Mouse (Mus musculus): Measurements from ENCODE around the gene Ercc2. TPM values are rescaled to one million over a fixed set of nuclear protein-coding genes. Genes with fewer than 3 reads are reported as not detected.

The Ercc2 gene
- total RNA-seq, 1 experiment from 2014 or later = 42.9 TPM

DNA sequence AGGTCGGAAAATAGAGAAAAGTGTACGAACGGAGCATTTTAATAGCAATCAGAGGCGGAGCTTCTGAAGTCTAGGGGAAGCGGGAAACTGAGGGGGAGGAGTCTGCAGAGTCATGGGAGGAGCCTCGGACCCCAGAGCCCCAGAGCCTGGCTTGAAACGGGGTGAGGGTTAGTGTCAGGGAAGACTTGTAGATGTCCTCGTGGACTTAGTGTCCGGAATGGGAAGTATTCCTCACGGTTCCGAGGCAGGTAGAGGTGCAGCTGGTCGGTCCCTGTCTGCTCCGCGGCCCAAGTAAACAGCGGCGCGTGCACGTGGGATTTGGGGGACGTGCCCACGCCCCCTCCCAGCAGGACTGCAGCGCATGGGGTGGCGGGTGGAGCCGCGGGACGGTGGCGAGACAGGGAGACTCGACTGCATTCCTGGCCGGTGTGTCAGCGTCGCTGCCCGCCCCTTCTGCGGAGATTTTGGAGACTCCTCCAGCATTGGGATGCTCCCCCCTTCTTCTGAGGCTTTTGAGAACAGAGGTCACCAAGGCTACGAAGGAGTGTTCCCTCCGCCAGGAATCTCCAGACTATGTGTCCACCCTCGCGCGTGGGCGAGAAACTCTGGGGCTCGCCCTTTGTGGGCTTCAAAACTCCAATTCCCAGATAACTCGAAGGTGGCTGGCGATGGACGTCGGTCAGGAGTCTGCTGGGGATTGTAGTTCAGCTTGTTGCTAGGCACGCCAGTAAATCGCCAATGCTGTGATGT is 21.7 kb upstream of the Ercc2 start:
- DNase-seq = peak; percentile 77

DNA sequence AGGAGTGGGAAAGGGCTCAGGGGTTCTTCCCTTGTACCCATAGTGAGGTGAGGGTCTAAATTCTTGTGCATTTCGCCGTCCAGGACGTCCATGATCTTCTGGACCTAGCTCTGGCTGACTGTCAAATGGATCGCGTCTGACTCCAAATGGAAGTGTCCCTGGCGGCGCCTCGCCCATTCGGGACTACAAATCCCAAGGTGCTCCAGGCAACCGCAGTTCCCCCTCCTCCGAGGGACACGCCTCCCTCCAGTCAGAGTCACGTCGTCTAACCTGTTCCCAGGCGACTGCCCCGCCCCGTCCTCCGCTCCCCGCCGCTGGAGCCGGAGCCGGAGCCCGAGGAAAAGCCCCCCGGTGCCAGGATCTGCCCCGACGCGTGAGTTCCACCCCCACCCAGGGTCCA is 20.9 kb upstream of the Ercc2 start:
- DNase-seq = peak; percentile 88

DNA sequence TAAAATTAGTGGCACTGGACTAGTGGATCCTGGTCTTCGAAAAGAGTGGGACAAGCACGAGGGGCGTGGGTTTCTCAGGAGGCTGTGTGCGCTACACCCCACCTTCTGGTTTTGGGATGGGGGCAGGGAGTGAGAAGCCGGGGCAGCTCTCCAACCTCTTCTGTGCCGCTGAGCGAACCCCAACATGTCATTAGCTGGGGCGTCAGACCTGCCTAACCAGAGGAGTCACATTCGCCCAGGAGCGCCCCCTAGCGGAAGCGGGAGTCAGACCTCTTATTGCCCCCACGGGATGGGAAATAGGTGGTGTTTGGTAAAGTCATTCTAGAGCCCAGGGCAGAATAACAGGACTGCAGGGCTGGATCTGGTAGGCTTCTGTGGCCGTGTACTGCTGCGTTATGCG is 20.1 kb upstream of the Ercc2 start:
- peak; percentile 86 for DNase-seq

DNA sequence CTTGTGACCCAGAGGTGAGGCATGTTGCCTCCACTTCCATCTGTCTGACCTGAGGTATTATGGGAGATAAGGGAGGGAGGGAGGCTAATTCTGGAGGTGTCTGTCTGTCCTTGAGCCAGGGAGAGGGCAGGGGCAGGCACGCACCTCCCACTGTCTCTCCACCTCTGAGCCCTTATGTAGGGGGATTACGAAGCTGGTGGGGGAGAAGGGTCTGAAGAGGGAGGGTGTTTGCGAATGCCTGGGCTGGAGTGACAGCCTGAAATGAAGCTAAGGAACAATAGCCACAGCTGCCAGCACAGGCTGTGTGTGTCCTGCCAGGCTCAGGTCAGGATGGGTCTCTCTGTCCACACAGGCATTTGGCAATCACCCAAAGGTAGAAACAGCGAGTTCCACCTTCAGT is 19.5 kb upstream of the Ercc2 start:
- DNase-seq = no peak

DNA sequence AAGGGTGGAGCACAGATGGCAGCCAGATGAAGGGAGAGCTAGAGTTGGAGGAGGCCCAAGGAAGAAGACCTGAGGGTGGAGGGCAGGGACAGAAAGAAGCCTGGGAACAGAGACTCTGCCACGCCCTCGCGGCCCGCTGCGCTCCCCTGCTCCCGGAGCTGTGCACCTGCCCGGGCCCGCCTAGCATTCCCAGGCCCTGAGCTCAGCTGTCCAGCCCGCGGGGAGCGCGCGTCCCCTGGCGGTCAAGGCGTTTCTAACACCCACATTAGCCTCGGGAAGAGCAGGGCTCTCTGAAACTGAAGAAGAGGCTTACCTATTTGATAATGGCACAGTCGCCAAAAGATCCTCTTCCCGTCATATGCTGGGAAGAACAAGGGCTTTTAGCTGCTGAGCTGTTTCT is 17.9 kb upstream of the Ercc2 start:
- peak; percentile 77 for DNase-seq

DNA sequence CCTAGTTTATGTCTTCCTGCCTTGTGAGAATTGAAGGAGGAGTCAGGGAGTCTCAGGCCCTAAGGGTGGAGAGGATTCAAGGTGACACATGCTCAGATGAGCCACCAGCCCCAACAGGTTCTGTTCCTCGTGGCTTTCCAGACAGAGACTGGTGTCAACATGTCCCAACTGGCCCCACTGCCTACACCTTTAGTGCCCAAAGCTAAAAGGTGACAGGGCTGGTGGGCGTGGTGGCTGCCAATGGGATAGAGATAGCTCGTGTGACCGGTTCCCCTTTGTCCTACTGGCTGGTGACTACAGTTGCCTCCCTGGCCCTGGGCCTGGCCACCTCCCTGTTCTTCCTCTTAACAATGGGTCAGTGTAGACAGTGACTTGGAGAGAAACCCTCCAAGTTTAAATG is 16.4 kb upstream of the Ercc2 start:
- no peak for DNase-seq

DNA sequence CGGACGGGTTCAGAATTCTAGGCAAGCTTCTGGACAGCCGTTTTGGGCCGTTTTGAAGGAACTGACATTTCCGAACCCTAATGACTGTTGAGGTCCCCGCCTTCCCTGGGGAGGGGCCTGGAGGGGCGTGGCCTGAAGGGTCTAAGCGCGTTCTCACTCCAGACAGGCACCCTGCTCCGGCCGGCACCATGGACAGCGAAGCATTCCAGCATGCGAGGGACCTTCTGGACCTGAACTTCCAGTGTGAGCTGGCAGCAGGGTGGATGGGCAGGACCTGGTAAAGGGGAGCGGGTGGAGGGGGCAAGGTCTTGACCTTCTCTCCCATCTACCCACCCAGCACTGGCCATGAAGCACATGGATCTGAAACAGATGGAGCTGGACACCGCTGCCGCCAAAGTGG is 13.4 kb upstream of the Ercc2 start:
- DNase-seq = peak; percentile 74

DNA sequence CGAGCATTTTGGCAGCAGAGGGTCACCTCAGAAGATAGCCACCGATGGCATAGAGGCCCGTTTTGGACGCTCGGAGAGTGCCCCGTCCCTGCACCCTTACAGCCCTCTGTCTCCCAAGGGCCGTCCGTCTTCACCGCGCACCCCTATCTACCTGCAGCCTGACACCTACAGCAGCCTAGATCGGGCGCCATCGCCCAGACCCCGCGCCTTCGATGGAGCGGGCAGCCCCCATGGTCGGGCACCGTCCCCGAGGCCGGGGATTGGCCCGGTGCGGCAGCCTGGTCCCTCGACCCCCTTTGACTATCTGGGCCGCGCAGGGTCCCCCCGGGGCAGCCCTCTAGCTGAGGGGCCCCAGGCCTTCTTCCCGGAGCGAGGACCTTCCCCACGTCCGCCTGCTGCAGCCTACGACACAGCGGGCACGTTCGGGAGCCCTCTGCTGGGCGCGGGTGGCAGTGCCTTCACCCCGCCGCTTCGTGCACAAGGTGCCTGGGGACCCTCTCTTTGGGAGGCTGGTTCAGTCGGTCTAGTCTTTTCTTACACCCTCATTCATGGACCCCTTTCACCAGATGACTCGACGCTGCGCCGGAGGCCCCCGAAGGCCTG is 11.9 kb upstream of the Ercc2 start:
- DNase-seq = peak; percentile 68

DNA sequence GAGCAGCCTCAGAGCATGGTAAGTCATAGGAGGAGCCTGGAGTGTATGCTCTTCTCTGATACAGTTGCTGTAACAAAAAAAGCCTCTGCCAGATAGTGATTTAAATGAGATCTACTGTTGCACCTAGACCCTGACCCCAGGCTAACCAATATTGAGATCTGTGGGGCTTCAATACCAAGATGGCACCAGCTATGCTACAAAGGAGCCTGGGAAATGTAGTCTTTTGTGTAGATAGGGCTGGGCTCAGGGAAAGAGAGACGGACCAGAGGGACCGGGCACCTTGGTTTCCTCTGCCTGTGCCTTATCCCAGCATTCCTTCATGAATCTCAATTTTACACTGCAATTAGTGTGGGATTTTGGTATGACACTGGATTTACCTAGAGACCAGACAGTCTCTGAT is 8.4 kb upstream of the Ercc2 start:
- DNase-seq = no peak

DNA sequence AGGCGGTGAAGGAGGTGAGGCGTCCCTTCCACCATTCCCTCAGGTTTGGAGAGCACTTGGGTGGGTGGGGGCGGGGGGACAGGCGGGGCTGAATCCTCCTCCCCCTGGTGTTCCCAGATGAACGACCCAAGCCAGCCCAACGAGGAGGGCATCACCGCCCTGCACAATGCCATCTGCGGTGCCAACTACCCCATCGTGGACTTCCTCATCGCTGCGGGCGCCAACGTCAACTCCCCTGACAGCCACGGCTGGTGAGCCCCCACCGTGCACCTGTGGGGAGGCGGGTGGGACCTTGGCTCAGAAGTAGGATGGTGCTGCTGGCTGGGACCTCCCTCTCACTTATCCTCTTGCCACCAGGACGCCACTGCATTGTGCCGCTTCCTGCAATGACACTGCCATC is 6.4 kb upstream of the Ercc2 start:
- DNase-seq = no peak

DNA sequence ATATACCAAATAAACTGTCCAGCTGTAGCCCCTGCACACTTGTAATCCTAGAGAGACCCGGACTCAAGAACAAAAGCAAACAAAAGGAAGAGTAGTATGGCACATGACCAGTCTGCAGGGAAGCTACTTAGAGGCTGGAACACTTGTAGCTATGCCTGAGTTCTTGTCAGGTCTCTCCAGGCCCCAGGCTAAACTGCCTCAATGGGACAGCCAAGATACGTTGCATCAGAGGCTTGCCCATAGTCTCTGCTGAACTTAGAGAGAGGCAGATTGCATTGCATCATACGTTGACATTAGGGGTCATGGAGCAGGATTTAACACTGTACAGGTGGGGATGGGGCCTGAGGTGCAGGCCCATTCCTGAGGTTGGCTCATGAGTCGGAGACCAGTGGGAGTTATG is 5.8 kb upstream of the Ercc2 start:
- no peak for DNase-seq

DNA sequence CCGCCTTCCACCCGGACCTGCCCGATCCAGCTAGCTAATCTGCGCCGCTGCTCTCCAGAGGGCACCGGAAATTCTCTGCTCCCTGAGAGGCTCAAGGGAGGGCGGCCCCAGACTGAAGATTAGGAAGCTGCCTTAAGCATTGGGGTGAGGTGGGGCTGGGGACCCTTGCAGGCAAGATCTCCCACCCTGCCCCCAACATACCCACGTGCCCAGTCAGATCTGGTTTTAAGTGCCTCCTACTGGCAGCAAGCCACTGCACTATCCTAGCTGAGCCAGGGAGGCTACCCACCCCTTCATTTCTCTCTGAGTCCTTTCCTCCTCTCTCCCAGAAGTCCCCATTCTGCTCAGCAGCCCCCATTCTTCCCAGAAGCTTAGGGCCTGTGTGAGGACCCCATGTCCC is 3.8 kb upstream of the Ercc2 start:
- no peak for DNase-seq

DNA sequence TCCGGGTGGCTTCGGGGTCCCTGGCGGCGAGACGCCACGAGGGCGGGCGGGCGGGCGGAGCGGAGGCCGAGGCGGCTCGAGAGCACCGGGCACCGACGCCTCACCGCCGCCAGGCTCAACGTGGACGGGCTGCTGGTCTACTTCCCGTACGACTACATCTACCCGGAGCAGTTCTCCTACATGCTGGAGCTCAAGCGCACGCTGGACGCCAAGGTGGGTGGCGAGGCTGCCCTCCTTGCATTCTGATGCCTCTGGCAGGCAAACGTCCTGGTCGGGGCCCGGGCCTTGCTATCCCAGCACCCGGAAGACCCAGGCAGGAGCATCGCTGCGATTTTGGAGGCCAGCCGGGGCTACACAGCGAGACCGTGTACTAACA is 344 bp downstream of the Ercc2 start:
- DNase-seq = peak; percentile 41

DNA sequence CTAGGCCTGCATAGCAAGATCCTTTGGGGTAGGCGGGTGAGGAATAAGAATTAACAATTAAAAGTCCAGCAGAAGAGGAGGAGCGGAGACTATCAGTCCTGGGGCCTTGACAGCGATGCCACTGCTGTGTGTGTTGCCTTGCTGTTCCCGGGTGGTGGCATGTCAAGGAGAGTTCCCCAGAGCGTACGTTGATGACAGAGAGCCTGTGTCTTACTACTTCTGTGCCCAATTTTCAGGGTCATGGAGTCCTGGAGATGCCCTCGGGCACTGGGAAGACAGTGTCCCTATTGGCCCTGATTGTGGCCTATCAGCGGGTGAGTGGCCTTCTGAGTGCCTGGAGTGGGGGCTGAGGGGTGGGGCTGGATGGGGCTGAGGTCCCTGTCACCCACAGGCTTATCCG is 1.9 kb downstream of the Ercc2 start:
- DNase-seq = no peak

DNA sequence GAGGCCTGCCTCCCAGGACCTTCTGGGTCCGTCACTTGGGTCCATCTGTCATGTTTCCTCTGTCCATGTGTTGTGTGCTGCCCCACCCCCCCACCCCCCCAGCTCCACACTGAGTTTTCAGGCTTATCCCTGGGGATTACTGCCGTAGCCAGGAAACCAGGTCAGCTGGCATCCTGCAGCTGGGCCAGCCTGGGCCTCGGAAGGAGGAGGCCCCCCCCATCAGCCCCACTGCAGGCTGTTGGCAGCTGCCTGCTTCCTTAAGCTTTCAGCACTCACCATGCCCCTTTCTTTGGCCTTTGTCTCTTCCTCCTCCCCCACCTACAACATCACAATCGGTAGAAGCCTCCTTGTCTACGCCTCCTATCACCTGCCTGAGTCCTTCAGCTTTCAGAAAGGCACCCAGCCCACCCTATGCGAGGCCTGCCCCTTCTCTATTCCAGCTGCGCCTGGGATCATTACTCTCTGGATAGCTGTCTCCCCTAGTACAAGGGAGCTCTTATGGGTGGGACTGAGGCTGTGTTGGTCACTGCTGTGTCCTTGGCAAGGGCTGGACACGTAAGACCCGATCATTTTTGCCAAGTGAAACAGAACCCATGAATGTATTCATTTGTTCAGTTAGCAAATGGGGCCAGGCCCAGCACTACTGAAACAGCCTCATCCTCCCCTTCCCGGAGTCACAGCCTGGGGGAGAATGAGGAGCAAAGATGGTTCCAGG is 7.0 kb downstream of the Ercc2 start:
- no peak for DNase-seq

DNA sequence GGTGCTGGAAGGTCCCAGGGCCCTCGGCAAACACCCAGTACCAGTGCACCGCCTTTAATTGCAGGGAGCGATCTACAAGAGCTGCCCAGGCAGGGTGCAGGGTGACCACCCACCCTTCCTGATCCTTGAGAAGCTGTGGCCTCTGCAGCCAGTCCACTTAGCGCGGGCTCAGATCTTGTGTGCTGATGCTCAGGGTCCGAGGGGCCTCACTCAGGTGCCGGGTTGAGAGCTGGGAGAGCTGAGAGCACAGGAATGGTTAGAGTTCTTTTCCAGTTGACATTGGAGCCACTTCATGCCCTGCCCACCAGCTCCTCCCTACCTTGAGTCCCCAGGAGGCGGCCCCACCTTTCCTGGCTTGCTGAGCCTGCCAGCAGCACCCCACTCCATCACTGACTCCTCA is 12.7 kb downstream of the Ercc2 start:
- DNase-seq = no peak

DNA sequence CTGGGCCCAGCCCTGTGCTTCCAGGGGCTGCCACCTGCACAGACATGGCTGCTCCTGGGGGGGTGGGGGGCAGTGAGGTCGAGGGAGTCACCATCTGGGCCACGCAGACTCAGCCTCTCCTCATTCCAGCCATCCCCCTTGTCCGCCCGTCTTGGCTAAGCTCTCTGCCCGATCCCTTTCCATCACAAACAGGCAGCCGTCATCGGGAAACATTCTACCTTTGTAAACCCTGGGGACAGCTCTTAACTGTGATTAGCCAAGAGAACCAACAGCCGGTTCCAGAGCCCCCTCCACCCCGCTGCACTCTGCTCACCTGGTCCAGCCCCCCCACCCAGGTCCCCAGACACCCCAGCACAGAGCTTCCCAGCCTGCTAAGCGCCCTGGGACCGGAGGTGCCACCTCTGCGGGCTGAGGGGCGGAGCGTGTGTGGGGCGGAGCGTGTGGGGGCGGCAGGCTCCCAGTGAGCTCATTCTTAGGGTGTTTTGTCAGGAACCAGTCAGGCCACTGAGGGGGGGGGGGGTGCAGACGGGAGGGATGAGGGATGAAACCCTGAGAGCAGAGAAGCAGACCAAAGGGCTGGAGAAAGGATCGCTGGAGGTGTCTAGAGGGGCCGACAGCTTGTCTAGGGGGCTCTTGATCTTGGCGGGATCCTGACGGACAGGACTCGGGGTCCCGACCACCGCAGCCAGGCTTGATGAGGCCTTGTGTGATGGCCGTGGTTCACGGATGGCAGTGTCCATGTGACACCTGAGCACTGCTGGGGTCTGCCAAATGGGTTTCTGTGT is 17.9 kb downstream of the Ercc2 start:
- peak; percentile 72 for DNase-seq

DNA sequence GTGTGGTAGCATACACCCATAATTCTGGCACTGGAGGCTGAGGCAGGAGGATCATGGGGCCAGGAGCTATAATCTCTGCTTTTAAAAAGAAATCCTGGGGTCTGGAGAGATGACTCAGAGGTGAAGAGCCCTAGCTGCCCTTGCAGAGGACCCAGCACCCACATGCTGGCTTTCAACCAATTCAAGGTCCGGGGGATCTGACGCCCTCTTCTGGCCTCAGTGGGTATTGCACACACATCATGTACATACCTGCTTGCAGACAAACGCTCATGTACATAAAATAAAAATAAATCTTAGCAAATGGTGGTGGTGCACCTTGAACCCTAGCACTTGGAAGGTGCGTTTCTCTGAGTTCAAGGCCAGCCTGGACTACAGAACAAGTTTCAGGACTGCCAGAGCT is 19.1 kb downstream of the Ercc2 start:
- no peak for DNase-seq

DNA sequence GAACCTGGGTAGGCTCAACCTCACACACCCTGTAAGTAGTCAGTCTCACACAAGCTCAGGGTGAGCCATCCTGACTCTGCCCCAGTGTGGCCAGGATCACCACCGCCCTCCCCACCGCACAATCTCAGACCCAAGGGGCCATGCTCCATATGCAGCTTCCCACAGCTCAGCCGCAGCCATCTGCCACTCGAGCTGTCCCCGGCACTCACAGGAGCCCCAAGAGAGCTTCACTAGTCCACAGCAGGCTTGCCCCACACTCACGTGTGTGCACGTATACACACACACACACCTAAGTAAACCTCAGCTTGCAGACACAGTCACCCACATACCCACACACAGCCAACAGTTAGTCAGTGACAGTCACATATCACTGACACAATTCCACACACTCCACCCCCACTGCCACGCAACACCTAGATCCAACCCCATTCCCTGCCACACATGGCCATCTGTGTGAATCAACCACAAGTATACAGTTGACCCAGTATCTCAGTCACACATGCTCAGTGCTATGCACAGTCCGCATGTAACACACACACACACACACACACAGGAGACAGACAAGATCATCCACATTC is 20.8 kb downstream of the Ercc2 start:
- DNase-seq = no peak

DNA sequence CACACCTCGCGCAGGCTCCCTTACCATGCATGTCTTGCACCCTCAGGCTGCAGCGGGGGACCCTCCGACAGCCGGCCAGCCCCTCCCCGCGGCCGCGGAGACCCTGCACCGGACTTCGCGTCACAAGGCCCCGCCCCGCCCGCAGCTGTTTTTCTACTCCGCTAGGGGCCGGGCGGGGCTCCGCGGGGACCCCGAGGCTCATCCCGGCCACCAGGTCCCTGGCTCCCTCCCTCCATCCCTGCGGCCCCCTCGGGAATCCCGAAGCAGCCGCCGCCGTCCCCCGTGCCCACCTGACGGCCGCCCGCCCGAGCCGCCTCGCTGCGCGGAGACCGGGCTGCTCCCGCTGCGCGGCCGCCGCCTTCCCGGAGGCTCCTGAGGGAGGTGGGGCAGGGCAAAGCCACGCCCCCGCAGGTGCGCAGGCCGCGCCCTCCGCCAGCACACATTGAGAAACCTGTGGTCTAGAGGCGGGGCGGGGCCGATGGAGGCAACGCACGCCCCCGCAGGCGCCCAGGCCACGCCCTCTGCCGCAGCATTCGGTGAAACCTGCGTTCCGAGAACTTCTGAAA is 22.0 kb downstream of the Ercc2 start, which contains the start of gene Klc3:
Gene Klc3, minus strand, starts transcription at position 374 of the 566 bp plus-strand sequence.
- DNase-seq = peak; percentile 54

DNA sequence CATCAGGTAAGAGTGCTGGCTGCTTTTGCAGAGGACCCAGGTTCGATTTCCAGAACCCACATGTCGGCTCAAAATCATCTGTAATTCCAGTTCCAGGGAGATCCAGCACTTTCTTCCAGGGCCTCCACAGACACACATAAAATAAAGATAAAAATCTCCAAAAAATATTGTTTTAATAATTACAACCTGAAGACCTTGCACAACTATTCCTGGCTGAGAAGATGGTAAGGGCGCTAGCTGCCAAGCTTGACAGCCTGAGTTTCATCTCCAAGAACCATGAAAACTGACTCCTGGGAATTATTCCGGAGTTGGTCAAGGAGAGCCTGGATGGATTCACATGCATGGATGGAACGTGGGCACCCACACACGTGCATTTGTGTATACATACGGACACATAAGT is 22.7 kb downstream of the Ercc2 start, which contains the start of gene Ckm:
Gene Ckm, plus strand, starts transcription at position 301 of the 400 bp plus-strand sequence.
- DNase-seq = no peak

DNA sequence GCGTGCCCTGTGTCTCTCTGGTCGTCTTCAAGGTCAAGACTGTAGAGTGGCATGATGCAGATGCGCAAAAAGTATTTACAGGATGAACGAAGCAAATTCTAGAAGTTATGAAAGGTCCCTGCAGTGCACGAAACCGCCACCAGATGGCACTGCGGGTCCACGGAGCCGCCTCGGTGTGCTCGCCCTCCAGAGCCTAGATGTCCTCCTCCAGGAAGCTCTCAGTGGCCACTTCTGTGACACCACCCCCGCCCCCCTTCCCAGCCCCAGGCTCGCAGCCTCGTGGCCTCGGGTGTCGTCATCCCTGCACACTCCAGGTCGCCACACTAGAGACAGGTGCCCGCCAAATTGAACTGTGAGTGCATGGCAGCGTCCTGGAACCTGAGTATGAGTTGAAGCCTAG is 23.6 kb downstream of the Ercc2 start:
- DNase-seq = peak; percentile 84
